Mouse (Mus musculus) 3T3-L1 (cell line): ENCODE results near the gene Arhgef19.
A peak's percentile ranks its signal among the peaks of the same experiment; 100 is the strongest.

Source experiments
- DNase-seq: peaks from one replicate; pipeline ENCODE4 v3.0.0-alpha.2; 2015; ENCODE audit warnings: low read depth, low spot score

The Arhgef19 gene

DNA sequence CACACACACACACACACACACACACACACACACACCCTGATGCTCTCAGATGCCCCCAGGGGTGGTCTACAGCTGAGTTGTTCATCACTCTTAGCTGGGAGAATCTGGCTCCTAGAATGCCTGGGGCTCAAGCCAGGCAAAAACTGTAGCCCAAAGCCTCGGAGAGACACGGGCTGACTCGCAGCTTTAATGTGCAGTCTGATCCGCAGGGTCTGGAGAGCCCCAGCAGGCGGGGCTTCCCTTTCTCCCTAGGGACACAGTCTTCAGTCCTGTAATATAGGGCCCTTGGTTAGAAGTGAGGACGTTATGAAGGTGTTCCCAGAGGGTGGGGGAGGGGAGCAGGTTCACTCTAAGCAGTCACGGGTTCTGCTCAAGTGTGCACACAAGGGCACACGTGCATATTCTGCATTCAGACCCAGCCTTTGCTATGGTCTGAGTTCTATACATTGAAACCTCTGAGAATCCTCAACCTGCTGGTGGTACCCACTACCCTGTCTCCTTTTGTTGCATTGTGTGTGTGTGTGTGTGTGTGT lies 44.6 kb downstream of the Arhgef19 start:
- DNase-seq: peak; percentile 86

- DNase-seq: no peak
These were observed 45.2 kb downstream of the Arhgef19 start for GRCm38 (mm10) chr4:141284486-141284885.

GRCm38 (mm10) chr4:141285128-141285527 lies 45.8 kb downstream of the Arhgef19 start:
- no peak for DNase-seq

GRCm38 (mm10) chr4:141286860-141287517 lies 47.7 kb downstream of the Arhgef19 start:
- DNase-seq: peak; percentile 98

DNA sequence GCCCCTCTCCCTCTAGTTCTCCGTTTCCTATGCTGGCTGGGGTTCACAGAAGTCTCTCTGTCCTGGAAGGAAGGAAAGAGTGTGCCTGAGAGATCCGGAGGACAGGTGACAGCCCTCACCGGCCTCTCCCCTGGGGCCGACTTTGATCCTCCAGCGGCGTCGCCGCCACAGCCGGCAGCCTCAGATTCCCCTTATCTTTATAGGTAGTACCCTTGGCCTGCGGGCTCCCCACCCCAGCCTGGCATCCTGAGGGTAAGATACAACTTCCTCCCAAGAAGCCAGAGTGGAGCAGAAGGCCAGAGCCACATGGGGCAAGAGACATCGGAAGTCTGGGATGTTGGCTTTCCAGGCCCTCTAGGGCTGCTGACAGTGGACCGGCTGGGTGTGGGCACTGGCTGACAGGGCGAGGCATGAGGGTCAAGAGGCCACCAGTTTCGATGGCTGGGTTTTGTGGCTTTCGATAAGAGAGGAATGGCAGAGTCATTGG lies 48.3 kb downstream of the Arhgef19 start:
- peak; percentile 45 for DNase-seq

- DNase-seq: no peak
These were observed 48.9 kb downstream of the Arhgef19 start for GRCm38 (mm10) chr4:141288152-141288551.

DNA sequence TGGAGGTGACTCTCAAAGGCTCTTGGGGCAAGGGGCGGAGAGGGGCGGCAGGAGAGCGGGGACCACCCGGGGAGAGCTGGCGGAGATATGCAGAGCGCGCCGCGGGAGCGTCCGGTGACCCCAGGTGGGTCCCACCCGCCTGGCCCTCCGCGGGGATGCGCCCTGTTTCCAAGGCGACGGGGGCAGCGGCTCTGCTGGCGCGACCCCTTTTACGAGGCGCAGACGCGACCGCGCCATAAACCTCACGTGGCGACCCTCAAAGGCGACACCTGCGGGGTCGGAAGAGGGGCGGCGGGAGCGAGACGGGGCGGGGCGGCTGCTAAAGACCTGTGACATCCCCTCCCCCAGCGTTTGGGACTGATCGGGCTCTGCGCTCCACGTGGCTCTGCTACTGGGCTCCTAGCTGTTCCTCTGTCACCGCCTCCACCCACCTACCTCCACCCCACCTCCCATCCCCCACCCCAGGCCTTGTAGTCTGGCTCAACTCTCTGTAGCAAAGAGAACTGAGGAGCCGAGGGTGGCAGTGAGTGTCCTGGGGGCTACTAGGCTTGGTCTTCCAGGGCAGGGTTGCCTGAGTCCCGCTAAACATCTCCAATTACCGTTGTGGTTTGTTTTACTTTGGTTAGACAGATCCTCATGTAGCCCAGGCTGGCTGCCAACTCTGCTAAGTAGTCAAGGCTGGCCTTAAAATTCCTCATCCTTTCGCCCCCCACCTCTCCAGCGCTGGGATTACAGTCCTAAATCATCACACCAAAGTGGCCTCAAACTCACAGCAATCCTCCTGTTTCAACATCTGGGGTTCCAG lies 52.5 kb downstream of the Arhgef19 start:
- peak; percentile 63 for DNase-seq

DNA sequence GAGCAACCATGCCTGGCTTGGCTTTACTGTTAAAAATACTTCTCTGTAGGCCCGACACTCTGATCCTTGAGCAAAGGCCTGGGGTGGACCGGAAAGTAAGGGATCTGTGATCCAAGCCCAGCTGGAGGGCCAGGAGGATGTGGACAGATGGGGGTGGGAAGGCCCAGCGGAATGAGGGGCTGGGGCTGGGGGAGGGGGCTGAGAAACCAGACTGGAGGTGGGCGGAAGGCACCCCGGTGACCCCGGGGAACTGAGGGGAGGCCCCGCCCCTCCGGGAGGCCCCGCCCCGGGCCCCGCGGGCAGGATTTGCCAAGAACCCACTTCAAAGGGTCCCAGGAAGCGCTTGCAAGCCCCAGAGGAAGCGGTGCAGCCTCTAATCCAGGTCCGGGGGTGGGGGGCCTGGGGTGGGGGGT lies 56.5 kb downstream of the Arhgef19 start:
- no peak for DNase-seq

DNA sequence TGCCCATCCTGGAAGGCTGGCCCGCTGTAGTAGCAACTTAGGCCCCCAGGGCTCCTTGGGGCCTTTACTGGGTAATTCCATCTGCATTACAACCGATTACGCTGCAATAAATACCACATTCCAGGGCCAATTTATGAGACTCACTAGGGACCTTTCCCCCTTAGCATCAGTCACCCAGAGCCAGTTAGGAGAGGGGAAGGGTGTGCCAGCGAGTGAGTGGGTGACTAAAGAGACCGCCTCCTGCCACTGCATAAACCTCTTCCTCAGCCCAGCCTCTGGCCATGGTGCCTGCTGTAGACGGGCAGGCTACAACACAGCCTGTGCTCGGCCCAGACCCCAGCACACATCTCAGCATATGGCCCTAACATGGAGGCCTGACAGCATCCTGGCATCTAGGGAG lies 58.6 kb downstream of the Arhgef19 start:
- DNase-seq: no peak

GRCm38 (mm10) chr4:141299356-141299755 lies 60.1 kb downstream of the Arhgef19 start:
- no peak for DNase-seq

DNA sequence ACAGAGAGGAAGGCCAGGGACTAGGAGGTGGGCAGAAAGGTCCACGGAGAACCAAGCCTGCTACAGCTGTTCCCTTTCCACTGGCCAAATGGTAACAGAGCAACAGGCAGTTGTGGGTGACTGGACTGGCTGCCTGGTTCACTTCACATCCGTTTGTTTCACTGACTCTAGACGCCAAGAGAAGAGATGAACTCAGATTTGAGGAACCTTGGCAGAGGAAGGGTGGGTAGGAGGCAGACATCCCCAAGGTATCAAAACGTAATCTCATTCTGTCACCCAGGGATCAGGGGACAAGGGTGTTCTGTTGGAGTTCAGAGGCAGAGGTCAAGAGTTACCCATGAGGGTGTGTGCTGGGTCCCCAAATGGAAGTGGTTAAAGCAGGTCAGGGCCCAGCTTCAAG lies 60.9 kb downstream of the Arhgef19 start:
- no peak for DNase-seq

DNA sequence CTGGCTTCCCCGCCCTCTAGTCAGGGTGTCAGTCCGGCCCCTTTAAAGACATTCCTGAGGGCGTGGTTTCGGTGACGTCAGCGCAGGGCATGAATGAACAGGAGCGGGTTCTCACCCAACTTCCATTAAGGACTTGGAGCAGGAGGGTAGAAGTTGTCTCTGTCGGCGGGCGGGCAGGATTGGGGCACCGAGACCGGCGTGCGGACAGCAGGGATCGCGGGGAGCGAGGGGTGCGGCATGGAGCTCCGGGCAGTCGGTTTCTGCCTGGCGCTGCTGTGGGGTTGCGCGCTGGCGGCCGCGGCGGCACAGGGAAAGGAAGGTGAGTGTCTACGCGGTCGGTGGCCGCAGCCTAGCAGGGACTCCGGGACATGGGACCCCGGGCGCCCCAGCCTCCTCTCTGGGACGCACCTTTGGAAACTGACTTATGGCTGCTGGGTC lies 61.8 kb downstream of the Arhgef19 start, which contains the start of gene Epha2:
TSS of gene Epha2 (plus strand) at position 125 of the 438 bp plus-strand sequence.
- DNase-seq: peak; percentile 94

DNA sequence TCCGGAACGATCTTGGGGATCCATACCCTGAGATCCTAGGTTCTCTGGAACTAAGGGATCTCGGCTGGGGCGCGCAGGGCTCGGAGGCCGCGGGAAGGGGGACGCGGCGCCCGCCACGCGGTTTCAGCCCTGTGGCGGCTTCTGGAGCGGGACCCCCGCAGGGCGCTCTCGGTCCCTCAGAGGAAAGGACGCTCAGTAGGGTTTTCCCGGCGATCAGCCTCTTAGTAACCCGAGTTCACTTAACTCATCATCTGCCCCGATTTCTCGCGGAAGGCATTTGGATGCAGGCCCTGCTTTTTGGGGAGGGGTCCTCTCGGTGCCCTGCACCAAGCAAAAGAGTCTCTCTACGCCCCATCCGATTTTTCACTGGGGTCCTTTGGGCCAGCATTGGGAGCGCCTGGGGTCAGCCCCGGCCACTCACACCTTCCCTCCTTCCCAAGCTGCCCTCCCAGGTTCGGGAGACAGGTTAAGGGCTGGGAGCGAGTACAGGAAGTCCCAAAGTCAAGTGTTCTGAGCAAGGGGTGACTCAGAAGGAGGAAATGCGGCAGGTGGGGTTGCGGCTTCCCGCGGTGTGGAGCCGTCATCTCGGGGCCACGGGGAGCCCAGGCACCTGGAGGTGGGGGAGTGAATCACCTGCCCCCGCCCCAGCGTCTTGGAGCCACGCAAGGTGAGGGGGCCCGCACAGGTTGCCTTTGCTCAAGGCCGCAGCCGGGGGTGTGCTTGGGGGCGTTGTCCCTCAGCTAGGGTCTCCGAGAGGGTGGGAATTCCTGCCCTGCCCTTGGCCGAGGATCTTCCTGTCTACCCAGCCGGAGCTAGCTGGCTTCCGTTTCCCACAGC lies 62.5 kb downstream of the Arhgef19 start:
- DNase-seq: no peak

DNA sequence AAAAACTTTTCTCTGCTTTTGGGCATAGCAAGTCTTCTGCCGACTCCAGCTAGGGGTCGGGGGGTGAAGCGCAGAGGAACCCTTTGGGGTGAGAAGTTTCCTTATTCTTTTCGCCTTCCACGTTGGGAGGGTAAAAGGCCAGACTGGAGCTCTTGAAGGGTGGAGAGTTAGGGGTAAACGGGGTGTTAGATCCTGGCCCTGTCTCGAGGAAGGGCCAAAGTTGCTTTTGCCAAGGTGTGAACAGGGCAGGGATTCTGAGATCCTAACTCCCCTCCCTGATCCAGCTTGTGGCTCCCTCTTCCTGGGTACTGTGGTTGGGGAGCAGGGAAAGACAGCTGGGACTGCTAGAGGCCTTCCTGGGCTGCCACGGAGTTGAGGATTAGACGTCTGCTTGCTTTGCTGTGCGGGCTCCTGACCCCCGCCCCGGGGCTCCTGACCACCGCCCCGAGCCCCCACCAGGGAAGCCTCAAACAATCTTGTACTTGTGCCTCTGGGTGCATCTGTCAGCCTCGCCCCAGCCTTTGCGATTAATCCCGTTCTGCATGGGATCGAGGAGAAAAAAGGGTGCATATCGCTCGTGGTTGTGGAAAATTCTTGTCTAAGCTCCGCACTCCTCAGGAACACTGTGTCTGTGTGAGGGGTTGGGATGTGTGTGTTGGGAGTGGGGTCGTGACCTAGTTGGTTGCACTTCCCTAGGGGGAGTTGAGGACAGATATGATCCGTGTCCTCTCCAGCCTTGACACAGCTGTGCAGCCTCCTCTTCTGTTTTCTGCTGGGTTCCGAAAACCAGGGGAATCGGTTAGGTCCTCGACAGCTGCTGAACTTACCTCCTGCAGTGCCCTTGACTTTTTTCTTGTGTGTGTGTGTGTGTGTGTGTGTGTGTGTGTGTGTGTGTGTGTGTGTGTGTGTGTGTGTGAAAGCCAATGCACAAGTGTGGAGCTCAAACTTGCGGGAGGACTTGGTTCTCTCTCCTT lies 63.4 kb downstream of the Arhgef19 start:
- no peak for DNase-seq

- DNase-seq: no peak
These were observed 64.3 kb downstream of the Arhgef19 start for GRCm38 (mm10) chr4:141303402-141304222.

DNA sequence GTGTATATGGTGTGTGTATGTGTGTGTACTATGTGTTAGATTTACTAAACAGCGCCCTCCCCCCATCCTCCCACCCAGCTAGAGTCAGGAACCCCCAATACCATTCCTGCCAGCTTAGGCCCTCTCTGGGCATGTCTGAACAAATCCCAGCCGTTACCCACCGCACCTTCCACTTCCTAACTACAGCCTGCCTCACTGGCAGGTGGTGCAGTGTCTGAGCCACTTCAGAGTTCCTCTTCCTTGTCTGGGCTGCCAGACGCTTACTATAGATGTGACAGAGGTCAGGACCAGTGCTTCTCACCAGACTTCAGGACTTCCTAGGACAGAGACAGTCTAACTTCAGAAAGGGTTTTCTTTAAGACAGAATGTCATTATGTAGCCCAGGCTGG lies 64.9 kb downstream of the Arhgef19 start:
- no peak for DNase-seq

DNA sequence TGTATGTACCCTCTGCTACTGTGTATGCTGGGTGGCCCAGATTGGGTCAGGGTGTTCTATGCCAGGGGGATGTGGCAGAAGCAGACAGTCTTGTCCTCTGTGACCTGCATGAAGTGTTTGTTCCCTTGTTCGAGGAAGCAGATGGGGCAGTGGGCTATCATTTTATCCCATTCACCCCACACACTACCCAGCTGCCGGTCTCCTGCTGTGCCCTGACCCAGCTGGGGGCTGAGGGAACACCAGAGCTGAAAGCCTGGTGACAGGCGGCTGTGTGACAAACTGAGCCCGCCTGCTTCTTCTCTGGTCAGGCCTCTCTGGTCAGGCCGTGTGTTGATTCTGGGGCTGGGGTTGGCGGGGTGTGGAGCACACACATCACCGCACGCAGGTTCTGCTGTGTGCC lies 66.8 kb downstream of the Arhgef19 start:
- DNase-seq: no peak
